Mouse (Mus musculus) hindbrain, embryonic 13.5 days (tissue): ENCODE measurements around the gene Syn3. TPM values are rescaled to one million over a fixed set of nuclear protein-coding genes. Genes with fewer than 3 reads are reported as not detected.

Experiments used
- ATAC-seq: fragments of 200-750 bp; cut with Nextera tagmentation; 2 replicates; pipeline ENCODE4 v1.8.0; 2017; ENCODE audit warnings: moderate TSS enrichment; ENCODE audit not compliant: low FRiP score
- H3K27ac ChIP-seq: fragments of 300-500 bp; sonication (generic); 2 replicates; pipeline ENCODE4 v1.5.1; 2015; ENCODE audit warnings: inconsistent platforms, mild to moderate bottlenecking, moderate library complexity
- H3K27me3 ChIP-seq: fragments of 300-500 bp; sonication (generic); 2 replicates; pipeline ENCODE4 v1.6.1; 2015; ENCODE audit warnings: mild to moderate bottlenecking, inconsistent platforms
- H3K36me3 ChIP-seq: fragments of 300-500 bp; sonication (generic); 2 replicates; pipeline ENCODE4 v1.6.1; 2015; ENCODE audit warnings: mild to moderate bottlenecking, inconsistent platforms
- H3K4me1 ChIP-seq: fragments of 300-500 bp; sonication (generic); replicated peaks from 2 replicates; pipeline ENCODE4 v1.6.1; 2015; ENCODE audit warnings: inconsistent platforms
- H3K4me2 ChIP-seq: fragments of 300-500 bp; sonication (generic); 2 replicates; pipeline ENCODE4 v1.6.1; 2015; ENCODE audit warnings: inconsistent platforms, mild to moderate bottlenecking, moderate library complexity
- H3K4me3 ChIP-seq: fragments of 300-500 bp; sonication (generic); 2 replicates; pipeline ENCODE4 v1.5.1; 2015; ENCODE audit warnings: mild to moderate bottlenecking, inconsistent platforms
- H3K9ac ChIP-seq: fragments of 300-500 bp; sonication (generic); 2 replicates; pipeline ENCODE4 v1.6.1; 2015; ENCODE audit warnings: mild to moderate bottlenecking, inconsistent platforms
- H3K9me3 ChIP-seq: fragments of 300-500 bp; sonication (generic); 2 replicates; pipeline ENCODE4 v1.6.1; 2016; ENCODE audit warnings: inconsistent platforms
- WGBS: fragments of 180-500 bp; shearing (Covaris S2); methylation state at CpG from one replicate; pipeline ENCODE4 v1.1.7; 2015; 5-methylcytosine and 5-hydroxymethylcytosine counted together
- polyA plus RNA-seq: library from polyadenylated mRNA; unstranded; fragments of >200 nt; fragmentation: Nextera tagmentation; extraction: Ambion mirVana; gene quantifications from 2 replicates; pipeline ENCODE4 v1.2.1, GENCODE M21; 2015

Gene Syn3
- polyA plus RNA-seq, 1 experiment from 2014 or later = 16.7 TPM

- Histone ChIP-seq H3K9ac (no peak overlapping the region), H3K9me3 (no peaks in the 10 kb centered on the region), H3K27ac (no peak overlapping the region), H3K4me2 (no peak overlapping the region), H3K36me3 (no peaks in the 10 kb centered on the region), H3K4me3 (no peak overlapping the region), H3K4me1 (no peaks in the 10 kb centered on the region), H3K27me3 (no peaks in the 10 kb centered on the region)
- no peak for ATAC-seq
- WGBS = 87% methylated on average over 3 of the region's 3 CpGs
Observed at GRCm38 (mm10) chr10:86242721-86243120, 256.0 kb downstream of the Syn3 start.

DNA sequence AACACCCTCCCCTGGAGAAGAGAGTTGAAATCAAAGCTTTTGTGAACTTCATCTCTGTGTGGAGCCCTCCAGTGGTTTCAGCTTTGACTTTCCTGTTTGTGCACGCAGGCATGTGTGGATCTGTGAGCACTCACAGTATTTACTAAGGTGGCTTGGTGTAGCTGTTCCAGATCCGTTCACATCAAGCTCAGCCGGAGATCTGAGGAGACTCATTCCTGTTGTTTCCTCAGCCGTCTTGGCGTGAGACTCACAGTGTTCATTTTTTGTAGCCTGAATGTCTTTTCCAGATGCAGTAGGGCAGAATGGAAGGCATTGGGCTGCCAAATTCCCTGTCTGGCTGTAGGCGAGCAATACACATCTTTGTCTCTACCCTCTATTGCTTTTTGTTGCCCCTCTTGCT lies 268.7 kb downstream of the Syn3 start:
- no peak overlapping the region for H3K4me2 ChIP-seq
- ATAC-seq = no peak
- H3K9ac ChIP-seq = no peak overlapping the region
- 80% methylated on average over 6 of the region's 6 CpGs for WGBS
- H3K36me3 ChIP-seq = no peaks in the 10 kb centered on the region
- H3K27ac ChIP-seq = no peak overlapping the region
- H3K4me3 ChIP-seq = no peak overlapping the region
- no peaks in the 10 kb centered on the region for H3K9me3 ChIP-seq
- H3K27me3 ChIP-seq = no peaks in the 10 kb centered on the region
- no peaks in the 10 kb centered on the region for H3K4me1 ChIP-seq

DNA sequence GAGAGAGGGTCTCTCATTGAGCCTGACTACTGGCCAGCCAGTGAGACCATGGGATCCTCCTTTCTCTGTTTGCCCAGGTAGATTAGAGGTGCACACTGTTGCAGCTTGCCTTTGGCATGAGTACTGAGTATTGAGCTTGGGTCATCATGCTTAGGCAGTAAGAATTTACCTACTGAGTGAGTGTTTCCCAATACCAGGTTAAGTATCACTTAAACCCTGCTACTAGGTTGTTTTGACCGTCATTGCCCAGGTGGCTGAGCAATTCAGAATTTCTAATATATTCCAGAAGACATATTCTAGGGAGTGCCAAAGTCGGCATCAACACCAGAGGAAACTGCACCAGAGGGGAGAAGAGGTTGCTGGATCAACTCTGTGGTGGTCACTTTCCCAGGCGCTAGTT lies 273.2 kb downstream of the Syn3 start:
- 0 out of 2 replicates have a peak, but pooled peaks cover 3% of the 10 kb centered on the region for H3K4me1 ChIP-seq
- H3K4me2 ChIP-seq = no peak overlapping the region
- no peak for ATAC-seq
- no peaks in the 10 kb centered on the region for H3K36me3 ChIP-seq
- no peak overlapping the region for H3K4me3 ChIP-seq
- no peaks in the 10 kb centered on the region for H3K9me3 ChIP-seq
- H3K27ac ChIP-seq = no peak overlapping the region
- no peaks in the 10 kb centered on the region for H3K27me3 ChIP-seq
- H3K9ac ChIP-seq = no peak overlapping the region
- WGBS = 91% methylated on average over 3 of the region's 3 CpGs

DNA sequence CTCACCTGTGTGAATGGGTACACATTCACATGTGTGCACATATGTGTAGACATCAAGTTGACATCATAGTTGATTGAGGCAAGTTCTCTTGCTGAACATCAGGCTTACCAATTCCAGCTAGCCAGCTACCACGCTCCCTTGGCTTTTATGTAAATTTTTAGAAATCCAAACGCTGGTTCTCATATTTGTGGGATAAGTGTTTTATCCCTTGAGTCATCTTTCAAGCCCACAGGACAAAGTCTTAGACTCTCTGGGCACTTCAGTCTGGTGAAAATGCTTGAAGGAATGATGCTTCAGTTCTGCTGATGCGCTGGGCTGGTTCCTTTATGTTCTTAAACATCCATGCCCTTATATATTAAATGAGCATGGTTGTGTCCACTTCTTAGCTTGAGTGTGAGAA lies 279.7 kb downstream of the Syn3 start:
- H3K36me3 ChIP-seq = no peaks in the 10 kb centered on the region
- no peaks in the 10 kb centered on the region for H3K27me3 ChIP-seq
- no peak for ATAC-seq
- H3K27ac ChIP-seq = no peak overlapping the region
- 95% methylated on average over 3 of the region's 3 CpGs for WGBS
- H3K4me1 ChIP-seq = no peaks in the 10 kb centered on the region
- H3K9ac ChIP-seq = no peak overlapping the region
- no peak overlapping the region for H3K4me2 ChIP-seq
- H3K9me3 ChIP-seq = no peaks in the 10 kb centered on the region
- H3K4me3 ChIP-seq = no peak overlapping the region

DNA sequence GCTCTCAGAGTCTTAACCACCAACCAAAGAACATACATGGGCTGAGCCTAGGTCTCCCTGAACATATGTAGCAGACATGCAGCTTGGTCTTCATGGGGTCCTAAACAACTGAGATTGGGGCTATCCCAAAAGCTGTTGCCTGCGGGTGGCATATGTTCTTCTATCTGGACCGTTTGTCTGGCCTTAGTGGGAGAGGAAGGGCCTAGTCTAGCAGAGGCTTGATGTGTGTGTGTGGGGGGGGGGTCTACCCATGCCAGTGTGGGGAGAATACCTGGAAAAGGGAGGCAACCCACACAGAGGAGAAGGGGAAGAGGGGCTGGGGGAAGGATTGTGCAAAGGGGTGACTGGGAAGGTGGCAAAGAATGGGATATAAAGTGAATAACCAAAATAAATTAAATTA lies 281.9 kb downstream of the Syn3 start:
- H3K9me3 ChIP-seq = no peaks in the 10 kb centered on the region
- H3K4me3 ChIP-seq = no peak overlapping the region
- no peaks in the 10 kb centered on the region for H3K36me3 ChIP-seq
- no peak overlapping the region for H3K9ac ChIP-seq
- H3K27me3 ChIP-seq = no peaks in the 10 kb centered on the region
- no peaks in the 10 kb centered on the region for H3K4me1 ChIP-seq
- no peak overlapping the region for H3K27ac ChIP-seq
- 96% methylated on average over 2 of the region's 2 CpGs for WGBS
- no peak overlapping the region for H3K4me2 ChIP-seq
- no peak for ATAC-seq

GRCm38 (mm10) chr10:86212062-86212461 lies 286.6 kb downstream of the Syn3 start:
- no peak overlapping the region for H3K27ac ChIP-seq
- WGBS = 92% methylated on average over 4 of the region's 4 CpGs

GRCm38 (mm10) chr10:86203915-86204314 lies 294.8 kb downstream of the Syn3 start:
- no peak for ATAC-seq
- no peak overlapping the region for H3K4me3 ChIP-seq
- no peak overlapping the region for H3K27ac ChIP-seq
- H3K9me3 ChIP-seq = no peaks in the 10 kb centered on the region
- no peaks in the 10 kb centered on the region for H3K36me3 ChIP-seq
- H3K4me1 ChIP-seq = no peaks in the 10 kb centered on the region
- H3K4me2 ChIP-seq = no peak overlapping the region
- H3K27me3 ChIP-seq = no peaks in the 10 kb centered on the region
- H3K9ac ChIP-seq = no peak overlapping the region

More at GRCm38 (mm10) chr10:86212062-86212461, 286.6 kb downstream of the Syn3 start:
- Histone ChIP-seq H3K9me3 (no peaks in the 10 kb centered on the region), H3K9ac (no peak overlapping the region), H3K4me3 (no peak overlapping the region), H3K27me3 (no peaks in the 10 kb centered on the region), H3K4me1 (no peaks in the 10 kb centered on the region), H3K4me2 (no peak overlapping the region), H3K36me3 (no peaks in the 10 kb centered on the region)
- no peak for ATAC-seq

GRCm38 (mm10) chr10:86203175-86203574 lies 295.5 kb downstream of the Syn3 start:
- Histone ChIP-seq H3K27me3 (no peaks in the 10 kb centered on the region), H3K4me1 (no peaks in the 10 kb centered on the region), H3K9ac (no peak overlapping the region), H3K9me3 (no peaks in the 10 kb centered on the region), H3K4me3 (no peak overlapping the region), H3K27ac (no peak overlapping the region), H3K4me2 (no peak overlapping the region), H3K36me3 (no peaks in the 10 kb centered on the region)
- ATAC-seq = no peak
- WGBS = 88% methylated on average over 6 of the region's 6 CpGs

DNA sequence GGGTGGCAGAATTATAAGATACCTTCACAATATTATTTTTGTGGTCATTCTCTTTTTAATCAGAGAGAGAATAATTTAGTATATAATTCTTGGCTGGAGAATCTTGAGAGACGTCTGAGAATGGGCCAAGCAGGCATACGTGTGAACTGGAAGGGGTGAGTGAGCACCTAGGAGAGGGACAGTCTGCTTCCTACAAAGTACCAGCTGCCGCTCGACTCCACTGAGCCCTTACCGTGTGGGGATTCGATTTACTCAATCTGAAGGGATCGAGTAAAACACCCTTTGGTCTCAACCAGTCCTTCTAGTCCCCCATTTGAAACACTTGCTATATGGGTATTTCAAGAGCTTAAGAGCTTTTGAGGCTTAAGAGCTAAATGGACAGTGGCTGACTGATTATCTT lies 296.9 kb downstream of the Syn3 start:
- Histone ChIP-seq H3K36me3 (no peaks in the 10 kb centered on the region), H3K9ac (no peak overlapping the region), H3K4me1 (no peaks in the 10 kb centered on the region), H3K27ac (no peak overlapping the region), H3K4me2 (no peak overlapping the region), H3K9me3 (no peaks in the 10 kb centered on the region), H3K4me3 (no peak overlapping the region), H3K27me3 (no peaks in the 10 kb centered on the region)
- WGBS = 91% methylated on average over 7 of the region's 7 CpGs
- ATAC-seq = no peak

GRCm38 (mm10) chr10:86201006-86201405 lies 297.7 kb downstream of the Syn3 start:
- no peak overlapping the region for H3K4me3 ChIP-seq
- no peaks in the 10 kb centered on the region for H3K9me3 ChIP-seq
- H3K9ac ChIP-seq = no peak overlapping the region
- H3K27me3 ChIP-seq = no peaks in the 10 kb centered on the region
- no peak overlapping the region for H3K27ac ChIP-seq
- no peaks in the 10 kb centered on the region for H3K4me1 ChIP-seq
- WGBS = 92% methylated on average over 3 of the region's 3 CpGs
- no peak for ATAC-seq
- no peak overlapping the region for H3K4me2 ChIP-seq
- no peaks in the 10 kb centered on the region for H3K36me3 ChIP-seq

DNA sequence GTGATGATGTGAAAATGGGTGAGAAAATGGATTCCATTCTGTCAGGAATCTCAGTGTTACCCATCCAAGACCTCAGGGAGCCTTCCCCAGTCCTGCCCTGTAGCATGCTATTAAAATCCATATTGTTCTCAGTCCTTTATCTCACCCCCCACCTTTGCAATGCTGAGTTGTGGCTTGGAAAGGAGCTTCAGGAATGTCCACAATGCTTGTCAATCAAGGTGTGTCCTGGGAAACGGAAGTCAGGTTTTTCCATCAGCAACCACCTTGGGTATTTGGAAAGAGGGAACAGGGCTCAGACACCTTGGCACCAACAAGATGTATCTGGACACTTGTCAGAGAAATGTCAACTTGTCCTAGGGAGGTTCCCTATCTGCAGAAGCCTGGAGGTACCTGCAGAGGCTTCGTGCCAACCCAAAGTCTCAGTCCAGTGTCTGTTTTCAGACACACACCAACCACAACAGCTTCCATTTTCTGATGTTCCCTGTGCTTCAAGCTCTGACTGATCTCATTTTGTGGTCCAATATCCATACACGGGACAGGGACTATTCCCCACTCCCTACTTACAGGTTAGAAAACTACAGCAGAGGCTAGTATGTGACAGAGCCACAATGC lies 302.2 kb downstream of the Syn3 start:
- ATAC-seq = no peak
- H3K36me3 ChIP-seq = no peaks in the 10 kb centered on the region
- no peaks in the 10 kb centered on the region for H3K27me3 ChIP-seq
- no peak overlapping the region for H3K4me2 ChIP-seq
- H3K4me1 ChIP-seq = peaks cover 9% of the 10 kb centered on the region
- H3K9ac ChIP-seq = no peak overlapping the region
- WGBS = 85% methylated on average over 3 of the region's 3 CpGs
- no peaks in the 10 kb centered on the region for H3K9me3 ChIP-seq
- no peak overlapping the region for H3K27ac ChIP-seq
- H3K4me3 ChIP-seq = no peak overlapping the region

GRCm38 (mm10) chr10:86194722-86195121 lies 304.0 kb downstream of the Syn3 start:
- peaks cover 9% of the 10 kb centered on the region for H3K4me1 ChIP-seq
- H3K27me3 ChIP-seq = no peaks in the 10 kb centered on the region
- H3K9me3 ChIP-seq = no peaks in the 10 kb centered on the region
- H3K4me3 ChIP-seq = no peak overlapping the region
- no peak overlapping the region for H3K9ac ChIP-seq
- 71% methylated on average over 4 of the region's 4 CpGs for WGBS
- H3K27ac ChIP-seq = no peak overlapping the region
- ATAC-seq = no peak; the same call in 1 of the 2 replicates
- H3K4me2 ChIP-seq = no peak overlapping the region
- H3K36me3 ChIP-seq = no peaks in the 10 kb centered on the region

DNA sequence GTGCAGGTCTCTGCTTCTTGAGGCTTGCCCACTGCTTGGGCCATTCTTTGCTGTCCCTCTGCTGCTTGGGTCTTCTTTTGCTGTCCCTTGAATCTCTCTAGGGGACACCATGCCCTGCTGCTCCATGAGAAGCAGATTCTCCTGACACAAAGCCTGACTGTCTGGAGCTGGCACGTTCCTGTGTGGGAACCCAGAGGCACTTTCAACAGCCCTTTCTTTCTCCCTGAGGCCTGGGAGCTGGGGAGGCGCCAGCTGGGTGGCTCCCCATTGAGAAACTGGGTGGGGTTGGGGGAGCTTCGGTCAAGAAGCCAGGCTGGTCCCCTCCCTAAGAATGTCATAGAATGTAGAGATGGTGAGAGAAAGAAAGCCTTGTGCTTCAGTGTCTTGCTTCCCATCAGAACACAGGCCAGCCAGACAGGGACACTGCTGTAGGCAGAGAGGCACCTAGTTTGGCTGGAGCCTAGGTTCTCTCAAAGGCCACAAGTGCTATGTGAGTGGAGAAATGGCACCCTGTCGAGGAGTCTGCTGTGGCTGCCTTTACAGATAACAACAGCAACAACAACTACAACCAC lies 304.7 kb downstream of the Syn3 start:
- Histone ChIP-seq H3K27me3 (no peaks in the 10 kb centered on the region), H3K4me2 (no peak overlapping the region), H3K9ac (no peak overlapping the region), H3K36me3 (no peaks in the 10 kb centered on the region), H3K4me3 (no peak overlapping the region), H3K9me3 (no peaks in the 10 kb centered on the region), H3K27ac (peak overlapping the region; percentile 19), H3K4me1 (peaks cover 9% of the 10 kb centered on the region)
- ATAC-seq = peak; percentile 52; the same call in 1 of the 2 replicates
- WGBS = 42% methylated on average over 4 of the region's 4 CpGs
